ENCODE assay signal across 16 mouse cellular contexts in the genomic region with DNA sequence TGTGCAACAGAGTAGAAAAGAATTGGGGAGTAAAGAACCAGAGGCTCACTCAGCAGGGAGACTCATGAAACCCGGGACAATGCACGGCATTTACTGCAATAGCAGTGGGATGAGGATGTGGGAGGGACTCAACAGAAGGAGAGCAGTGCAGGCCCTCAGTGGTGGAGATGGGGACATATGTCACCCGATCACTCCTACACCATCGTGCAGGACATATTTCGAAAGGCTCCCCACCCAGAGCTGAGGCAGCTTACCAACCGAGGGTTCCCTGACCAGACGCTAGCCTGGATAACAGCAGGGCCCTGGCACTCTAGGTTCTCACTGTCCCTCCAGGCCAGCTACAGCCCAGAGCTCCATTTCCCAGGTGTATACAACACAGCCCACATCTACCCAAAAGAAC. TPM values are rescaled to one million over a fixed set of nuclear protein-coding genes. Genes with fewer than 3 reads are reported as not detected.
DNase-seq lines count a peak whose midpoint lies in the region.
"Had no signal": no experiment of that assay in that cellular context is flagged by ENCODE, and none has a peak within 500 bp of the region (broad histone marks: within the 10 kb centered on the region; RNA-seq: fewer than 3 reads in every experiment).

No protein-coding gene starts in this region.

- peak; percentile 54 for DNase-seq in layer of hippocampus, adult 11-12 months (ENCODE audit: low spot score)
- no peak for DNase-seq in layer of hippocampus, postnatal 10 days (ENCODE audit: low spot score in 2 of 2)
- DNase-seq in left cerebral cortex, adult 18-20 months (ENCODE audit: low spot score in 2 of 2) = peak; percentile 37 to 39
- DNase-seq in left cerebral cortex, adult 11 months (ENCODE audit: low spot score) = no peak
- peak; percentile 74 for DNase-seq in brain, adult 2 months (ENCODE audit: low read depth, low spot score)
- DNase-seq in layer of hippocampus, postnatal 36 days = peak; percentile 39 to 47
- DNase-seq: adrenal gland, postnatal 25 days; cerebellum, adult 11 months; cerebellum, adult 8-10 months; cerebellum, postnatal 14 days; gastrocnemius, postnatal 25 days had no signal

RNA-seq across cellular contexts. Expression of a gene that starts 12.2 kb away (rescaled TPM):
- 10 to 100 TPM; 53.4 to 53.9 TPM for total RNA-seq in layer of hippocampus, postnatal 10 days (2021)
- 10 to 100 TPM; 58.9 to 60.0 TPM for total RNA-seq in left cerebral cortex, adult 18-20 months (2021)
- 10 to 100 TPM; 60.9 to 62.5 TPM for total RNA-seq in layer of hippocampus, postnatal 36 days (2021)

RNA-seq across cellular contexts. Expression of a gene that starts 23.5 kb away (rescaled TPM):
- total RNA-seq in layer of hippocampus, postnatal 10 days (2021) = 10 to 100 TPM; 17.1 TPM
- 10 to 100 TPM; 49.6 to 51.2 TPM for total RNA-seq in left cerebral cortex, adult 18-20 months (2021)
- total RNA-seq in layer of hippocampus, postnatal 36 days (2021) = 10 to 100 TPM; 52.4 to 57.9 TPM

RNA-seq across cellular contexts. Expression of a gene that starts 42.4 kb away (rescaled TPM):
- total RNA-seq in layer of hippocampus, postnatal 10 days (2021) = 1 to 10 TPM; 5.5 to 5.7 TPM
- 1 to 10 TPM; 1.8 to 4.8 TPM for total RNA-seq in left cerebral cortex, adult 18-20 months (2021)
- total RNA-seq in layer of hippocampus, postnatal 36 days (2021) = 1 to 10 TPM; 1.2 TPM
- total RNA-seq: CH12.LX; common myeloid progenitor, adult 5-6 weeks; granulocyte monocyte progenitor cell, adult 5-6 weeks; heart, adult 8-10 months; heart, postnatal 25 days had no signal

Comparison
In these comparisons a context has a peak if more than half of its experiments do, and no peak if none do; other contexts are left out.
1. DNase-seq: peak in layer of hippocampus, adult 11-12 months (single experiment), left cerebral cortex, adult 18-20 months (2 of 2), brain, adult 2 months (single experiment) and layer of hippocampus, postnatal 36 days (2 of 2); none in layer of hippocampus, postnatal 10 days (0 of 2) and left cerebral cortex, adult 11 months (single experiment).